Mouse (Mus musculus) MEL (cell line): ENCODE results near the gene Lrfn1. TPM values are rescaled to one million over a fixed set of nuclear protein-coding genes. Genes with fewer than 3 reads are reported as not detected.

Experiments used
- DNase-seq: peaks from one replicate; pipeline ENCODE4 v3.0.0; 2011; ENCODE audit warnings: low read depth, low spot score
- H3K27ac ChIP-seq: 2 replicates; pipeline ENCODE4 v1.5.1; 2012; ENCODE audit warnings: low read depth, mild to moderate bottlenecking, control low read depth, low read length, moderate library complexity; ENCODE audit not compliant: control insufficient read depth
- H3K27me3 ChIP-seq, 2 experiments: fragments of 150-350 bp in 1 of 2; sonication (generic) in 1 of 2; 2 replicates each; pipeline ENCODE4 v1.6.1; 2012; ENCODE audit warnings: low read length in 2 of 2, mild to moderate bottlenecking in 2 of 2, improper control_type of control experiment in 1 of 2, moderate library complexity in 1 of 2; ENCODE audit not compliant: insufficient read depth in 2 of 2, control insufficient read depth in 1 of 2
- H3K36me3 ChIP-seq, 2 experiments: 2 replicates each; pipeline ENCODE4 v1.6.1; 2012 to 2014; ENCODE audit warnings: low read length in 2 of 2, improper control_type of control experiment in 1 of 2, inconsistent platforms in 1 of 2, mild to moderate bottlenecking in 1 of 2; ENCODE audit not compliant: insufficient read depth in 2 of 2, control insufficient read depth in 1 of 2
- H3K4me1 ChIP-seq, 2 experiments: fragments of 150-350 bp in 1 of 2; sonication (generic) in 1 of 2; 2 replicates each; pipeline ENCODE4 v1.6.1; 2012; ENCODE audit warnings: low read length in 2 of 2, improper control_type of control experiment in 1 of 2, mild to moderate bottlenecking in 1 of 2; ENCODE audit not compliant: insufficient read depth in 2 of 2, control insufficient read depth in 1 of 2
- H3K4me3 ChIP-seq, 2 experiments: fragments of 150-350 bp in 1 of 2; sonication (generic) in 1 of 2; 2 replicates each; pipeline ENCODE4 v1.5.1; 2012; ENCODE audit warnings: low read depth in 2 of 2, low read length in 2 of 2, mild to moderate bottlenecking in 2 of 2, moderate library complexity in 2 of 2, control low read depth in 1 of 2, improper control_type of control experiment in 1 of 2; ENCODE audit not compliant: control insufficient read depth in 1 of 2, insufficient read depth in 1 of 2
- H3K79me2 ChIP-seq: 2 replicates; pipeline ENCODE4 v1.6.1; 2012; ENCODE audit warnings: mild to moderate bottlenecking, low read length, moderate library complexity; ENCODE audit not compliant: control insufficient read depth, poor library complexity, insufficient read depth
- H3K9ac ChIP-seq: 2 replicates; pipeline ENCODE4 v1.6.1; 2012; ENCODE audit warnings: low read depth, mild to moderate bottlenecking, control low read depth, low read length, moderate library complexity; ENCODE audit not compliant: control insufficient read depth, poor library complexity, severe bottlenecking
- H3K9me3 ChIP-seq: fragments of 150-350 bp; sonication (generic); replicated peaks from 2 replicates; pipeline ENCODE4 v1.6.1; 2012; ENCODE audit warnings: mild to moderate bottlenecking, low read length, improper control_type of control experiment, moderate library complexity; ENCODE audit not compliant: insufficient read depth
- CTCF ChIP-seq, 3 experiments: IDR thresholded peaks in 2 of 3; conservative IDR thresholded peaks in 1 of 3; 2 replicates each; pipeline ENCODE4 v1.5.1; 2011 to 2012; ENCODE audit warnings: low read length in 3 of 3, low read depth in 2 of 3, mild to moderate bottlenecking in 2 of 3, improper control_type of control experiment in 1 of 3, inconsistent platforms in 1 of 3, mixed read lengths in 1 of 3, moderate library complexity in 1 of 3; ENCODE audit not compliant: control insufficient read depth in 1 of 3, insufficient read depth in 1 of 3, poor library complexity in 1 of 3, severe bottlenecking in 1 of 3
- GABPA ChIP-seq: IDR thresholded peaks from 2 replicates; pipeline ENCODE4 v1.6.1; 2012; ENCODE audit warnings: low read depth, mild to moderate bottlenecking, inconsistent platforms, low read length, improper control_type of control experiment, moderate library complexity
- MAFK ChIP-seq: IDR thresholded peaks from 2 replicates; pipeline ENCODE4 v1.6.1; 2011; ENCODE audit warnings: low read depth, mild to moderate bottlenecking, low read length, improper control_type of control experiment, borderline replicate concordance
- MAZ ChIP-seq: IDR thresholded peaks from 2 replicates; pipeline ENCODE4 v1.6.1; 2012; ENCODE audit warnings: low read depth, mild to moderate bottlenecking, inconsistent platforms, low read length, improper control_type of control experiment
- RAD21 ChIP-seq: IDR thresholded peaks from 2 replicates; pipeline ENCODE4 v1.6.1; 2011; ENCODE audit warnings: mild to moderate bottlenecking, low read depth, low read length, improper control_type of control experiment
- SMC3 ChIP-seq: IDR thresholded peaks from 2 replicates; pipeline ENCODE4 v1.6.1; 2011; ENCODE audit warnings: low read depth, low read length, improper control_type of control experiment
- TAL1 ChIP-seq: IDR thresholded peaks from 2 replicates; pipeline ENCODE4 v1.6.1; 2012; ENCODE audit warnings: mild to moderate bottlenecking, inconsistent platforms, low read length, moderate library complexity, mixed read lengths
- TCF12 ChIP-seq: IDR thresholded peaks from 2 replicates; pipeline ENCODE4 v1.6.1; 2014; ENCODE audit warnings: low read depth, mild to moderate bottlenecking, inconsistent platforms, low read length, improper control_type of control experiment, moderate library complexity
- UBTF ChIP-seq: IDR thresholded peaks from 2 replicates; pipeline ENCODE4 v1.6.1; 2012; ENCODE audit warnings: low read depth, mild to moderate bottlenecking, inconsistent platforms, low read length, improper control_type of control experiment, moderate library complexity, borderline replicate concordance; ENCODE audit not compliant: insufficient read depth
- ZC3H11A ChIP-seq: IDR thresholded peaks from 2 replicates; pipeline ENCODE4 v1.6.1; 2012; ENCODE audit warnings: low read depth, mild to moderate bottlenecking, inconsistent platforms, low read length, improper control_type of control experiment
- polyA plus RNA-seq, 2 experiments: library from polyadenylated mRNA; stranded (reverse) in 1 of 2; unstranded in 1 of 2; fragments of >175 nt in 1 of 2; fragments of >200 nt in 1 of 2; gene quantifications; 2 replicates each; pipeline versions ENCODE4 v1.2.1 to v1.2.4; 2012; ENCODE audit warnings: low replicate concordance in 2 of 2, low read depth in 1 of 2; ENCODE audit not compliant: insufficient read length in 2 of 2, insufficient read depth in 1 of 2, missing spikeins in 1 of 2
- total RNA-seq: library from RNA; depleted of rRNA; stranded (reverse); fragments of 300-350 nt; gene quantifications from 2 replicates; pipeline ENCODE4 v1.2.3, GENCODE M21; 2012

The Lrfn1 gene
- total and polyA plus RNA-seq, 3 experiments, result 1.9 to 5.8 TPM; not detected in 1

DNA sequence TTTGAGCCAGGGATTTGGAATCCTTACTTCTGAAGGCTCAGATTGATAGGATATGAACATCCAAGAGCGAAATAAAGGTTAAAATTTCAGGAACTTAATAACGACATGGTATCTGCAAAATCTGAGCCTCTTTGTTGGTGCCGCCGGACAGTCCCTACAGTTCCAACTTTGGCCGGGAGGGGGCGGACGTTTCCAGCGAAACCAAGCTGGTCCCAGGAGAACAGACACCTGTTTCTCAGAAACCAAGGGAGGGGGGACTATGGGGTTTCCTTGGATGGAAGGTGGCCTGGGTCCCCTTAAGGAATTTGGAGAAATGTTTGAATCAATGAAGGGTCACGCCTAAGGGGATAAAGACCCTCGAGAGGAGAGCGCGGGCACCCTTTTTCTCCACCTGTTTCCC is 5.3 kb upstream of the Lrfn1 start:
- peaks cover 11 to 14% of the 10 kb centered on the region in 2 experiments for H3K4me1 ChIP-seq
- no peaks in the 10 kb centered on the region for H3K27me3 ChIP-seq
- peak; percentile 74 for DNase-seq
- no peak overlapping the region for H3K27ac ChIP-seq
- H3K79me2 ChIP-seq, result no peaks in the 10 kb centered on the region
- no peak overlapping the region for H3K4me3 ChIP-seq
- H3K9me3 ChIP-seq, result no peaks in the 10 kb centered on the region
- no peak overlapping the region for H3K9ac ChIP-seq
- peaks cover 0 to 16% of the 10 kb centered on the region in 2 experiments; a peak in 2 of 4 replicates for H3K36me3 ChIP-seq
- TF ChIP-seq TAL1, result no peak
- peak; percentile 87 for TF ChIP-seq SMC3
- 0 out of 2 replicates have a peak, but pooled peaks have one; percentile 46 for TF ChIP-seq MAZ
- no peak for TF ChIP-seq GABPA
- peak; percentile 78 for TF ChIP-seq RAD21
- peak; percentile 67 to 95 (median 82) for TF ChIP-seq CTCF (IDR thresholded peaks at IDR 0.05 in 2 of 3, conservative IDR thresholded peaks at IDR 0.05 in 1 of 3; ENCODE audit: control insufficient read depth in 1 of 3, insufficient read depth in 1 of 3, low read depth in 2 of 3, low read length in 3 of 3, poor library complexity in 1 of 3, severe bottlenecking in 1 of 3)
- peak; percentile 66 for TF ChIP-seq ZC3H11A
- no peak for TF ChIP-seq UBTF

DNA sequence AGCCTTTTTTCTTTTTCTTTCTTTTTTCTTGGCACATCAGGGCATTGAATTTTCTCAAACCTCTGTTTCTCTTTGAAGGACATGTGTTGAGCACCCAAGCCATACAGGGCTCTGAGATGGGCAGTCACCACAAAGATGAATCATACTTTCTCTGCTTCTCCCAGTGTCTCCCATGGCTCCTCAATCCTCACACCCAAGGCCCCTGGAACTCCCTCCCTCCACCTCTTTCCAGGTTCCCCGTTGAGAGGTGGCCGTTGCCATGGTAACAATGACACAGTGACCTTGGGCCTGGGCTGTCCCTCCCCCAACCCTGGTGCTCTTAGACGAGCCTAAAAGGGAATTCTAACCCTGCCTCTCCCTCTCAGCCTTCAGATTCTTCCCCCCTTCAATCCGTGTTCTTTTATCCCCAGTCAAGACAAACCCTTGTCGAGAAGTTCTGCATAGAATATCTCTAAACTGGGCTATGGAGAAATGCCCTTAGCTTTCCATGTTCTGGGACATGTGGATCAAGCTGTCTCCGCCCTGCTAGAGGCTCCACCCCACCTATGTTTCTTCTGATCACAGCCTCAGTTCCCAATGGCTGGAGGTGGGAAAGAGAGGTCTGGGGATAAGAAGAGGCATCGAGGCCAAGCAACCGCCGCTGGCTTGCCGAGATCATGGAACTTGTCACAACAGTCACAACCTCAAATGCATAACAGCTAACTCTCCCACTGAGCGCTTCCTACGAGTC is 4.5 kb upstream of the Lrfn1 start:
- Histone ChIP-seq H3K79me2 (no peaks in the 10 kb centered on the region), H3K27ac (no peak overlapping the region), H3K9me3 (no peaks in the 10 kb centered on the region), H3K4me1 (peaks cover 6 to 7% of the 10 kb centered on the region in 2 experiments; a peak in 3 of 4 replicates), H3K27me3 (no peaks in the 10 kb centered on the region), H3K36me3 (peaks cover 0 to 11% of the 10 kb centered on the region in 2 experiments; a peak in 2 of 4 replicates), H3K9ac (no peak overlapping the region), H3K4me3 (no peak overlapping the region)
- TF ChIP-seq TCF12, result no peak
- DNase-seq, result no peak

DNA sequence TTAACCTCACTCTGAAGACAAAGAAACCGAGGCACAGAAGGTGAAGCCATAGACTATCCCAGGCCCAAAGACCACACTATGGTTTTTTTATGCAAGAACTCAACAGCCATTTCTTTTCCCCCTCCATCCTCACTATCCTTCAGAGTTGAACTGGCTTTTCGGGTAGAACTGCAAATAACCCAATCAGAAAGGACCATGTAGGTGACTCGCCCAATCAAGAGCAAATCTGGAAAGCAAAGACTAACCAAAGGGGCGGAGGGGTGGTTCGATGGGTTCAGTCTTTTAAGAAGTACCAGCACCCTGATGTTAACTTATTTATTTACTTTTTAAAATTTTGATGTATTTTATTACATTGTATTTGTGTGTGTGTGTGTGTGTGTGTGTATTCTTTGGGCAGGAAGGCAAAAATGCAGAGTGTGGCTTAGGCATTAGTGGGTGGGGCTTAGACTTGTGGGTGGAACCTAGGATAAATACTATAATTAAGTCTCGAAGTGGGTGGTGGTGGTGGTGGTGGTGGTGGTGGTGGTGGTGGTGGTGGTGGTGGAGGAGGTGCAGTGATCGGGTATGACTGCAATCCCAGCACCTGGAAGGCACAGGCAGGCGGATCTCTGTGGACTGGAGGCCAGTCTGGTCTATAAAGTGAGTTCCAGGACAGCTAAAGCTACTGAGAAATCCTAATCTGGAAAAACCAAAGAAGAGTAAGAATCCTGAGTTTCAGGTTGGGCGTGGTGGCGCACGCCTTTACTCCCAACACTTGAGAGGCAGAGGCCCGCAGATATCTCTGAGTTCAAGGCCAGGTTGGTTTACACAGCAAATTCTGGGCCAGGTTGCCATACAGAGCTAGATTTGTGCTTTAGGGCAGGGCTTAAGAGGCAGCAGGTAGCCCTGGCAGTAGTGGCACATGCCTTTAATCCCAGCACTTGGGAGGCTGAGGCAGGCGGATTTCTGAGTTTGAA is 3.6 kb upstream of the Lrfn1 start:
- H3K79me2 ChIP-seq, result no peaks in the 10 kb centered on the region
- no peak for TF ChIP-seq MAFK
- TF ChIP-seq, all 39 proteins: peak for 0
- Histone ChIP-seq H3K27ac (no peak overlapping the region), H3K36me3 (peaks cover 0 to 4% of the 10 kb centered on the region in 2 experiments; a peak in 2 of 4 replicates), H3K27me3 (no peaks in the 10 kb centered on the region), H3K9me3 (no peaks in the 10 kb centered on the region), H3K4me3 (no peak overlapping the region), H3K4me1 (peaks cover 4% of the 10 kb centered on the region in 2 experiments; a peak in 3 of 4 replicates), H3K9ac (no peak overlapping the region)
- DNase-seq, result no peak
